Comparison of ENCODE assay signal across 7 mouse cellular contexts in genomic region chr12:117688655-117689548, GRCm38 (mm10).
DNase-seq lines count a peak whose midpoint lies in the region; ATAC-seq lines count a peak whose summit lies in the region.

No protein-coding gene starts in this region.

- WGBS in forebrain, embryonic 11.5 days = 3% methylated on average over 32 of the region's 32 CpGs
- 8% methylated on average over 32 of the region's 32 CpGs for WGBS in intestine, embryonic 14.5 days
- WGBS in limb, embryonic 11.5 days = 3% methylated on average over 32 of the region's 32 CpGs

- peak overlapping the region; percentile 32 for H3K4me3 ChIP-seq in brown adipose tissue, adult 24 weeks (ENCODE audit: insufficient read depth, low read depth, low read length)
- H3K4me3 ChIP-seq in forebrain, embryonic 11.5 days (ENCODE audit: low read depth, low read length) = peak overlapping the region; percentile 32
- peak overlapping the region; percentile 33 for H3K4me3 ChIP-seq in intestine, embryonic 14.5 days (ENCODE audit: low read depth, low read length)
- H3K4me3 ChIP-seq in limb, embryonic 11.5 days (ENCODE audit: low read depth, low read length) = peak overlapping the region; percentile 37

- no peaks in the 10 kb centered on the region; the same call in 1 of the 2 replicates for H3K4me1 ChIP-seq in brown adipose tissue, adult 24 weeks (ENCODE audit: control insufficient read depth, insufficient read depth, insufficient read length, low read length)
- peaks cover 10% of the 10 kb centered on the region; the same call in 1 of the 2 replicates for H3K4me1 ChIP-seq in forebrain, embryonic 11.5 days (replicated peaks; ENCODE audit: control insufficient read depth, insufficient read depth, low read length)
- no peaks in the 10 kb centered on the region for H3K4me1 ChIP-seq in intestine, embryonic 14.5 days (replicated peaks; ENCODE audit: control insufficient read depth, insufficient read depth, low read length)
- H3K4me1 ChIP-seq in limb, embryonic 11.5 days (ENCODE audit: control insufficient read depth, insufficient read depth, low read length) = peaks cover 6% of the 10 kb centered on the region

- no peaks in the 10 kb centered on the region for H3K27me3 ChIP-seq in forebrain, embryonic 11.5 days (ENCODE audit: control insufficient read depth, insufficient read depth, low read length)
- H3K27me3 ChIP-seq in intestine, embryonic 14.5 days (replicated peaks; ENCODE audit: control insufficient read depth, insufficient read depth, low read length) = no peaks in the 10 kb centered on the region
- no peaks in the 10 kb centered on the region for H3K27me3 ChIP-seq in limb, embryonic 11.5 days (ENCODE audit: control insufficient read depth, insufficient read depth, low read length)

- peak overlapping the region; percentile 51 for H3K4me2 ChIP-seq in forebrain, embryonic 11.5 days (ENCODE audit: low read depth, low read length, severe bottlenecking)
- H3K4me2 ChIP-seq in intestine, embryonic 14.5 days (ENCODE audit: low read length) = peak overlapping the region; percentile 78
- peak overlapping the region; percentile 69 for H3K4me2 ChIP-seq in limb, embryonic 11.5 days (ENCODE audit: low read depth, severe bottlenecking)

- H3K9me3 ChIP-seq in forebrain, embryonic 11.5 days (ENCODE audit: control insufficient read depth, low read length) = no peaks in the 10 kb centered on the region
- H3K9me3 ChIP-seq in intestine, embryonic 14.5 days (ENCODE audit: control insufficient read depth, low read length) = no peaks in the 10 kb centered on the region
- no peaks in the 10 kb centered on the region for H3K9me3 ChIP-seq in limb, embryonic 11.5 days (ENCODE audit: control insufficient read depth, low read length)

- peak; percentile 45 for DNase-seq in adrenal gland, adult 2 months
- peak; percentile 83 for DNase-seq in forebrain, embryonic 11.5 days (ENCODE audit: low spot score)
- DNase-seq in intestine, embryonic 14.5 days (ENCODE audit: low spot score) = peak; percentile 80
- peak; percentile 84 for DNase-seq in limb, embryonic 11.5 days (ENCODE audit: low spot score)
- peak; percentile 76 for DNase-seq in neural tube, embryonic 10.5 days (ENCODE audit: extremely low spot score, low spot score)

- peak overlapping the region; percentile 63 for H3K9ac ChIP-seq in forebrain, embryonic 11.5 days (ENCODE audit: low read length)
- peak overlapping the region; percentile 34 for H3K9ac ChIP-seq in intestine, embryonic 14.5 days (ENCODE audit: low read length)
- H3K9ac ChIP-seq in limb, embryonic 11.5 days (ENCODE audit: low read length) = peak overlapping the region; percentile 61

- peak; percentile 87 for ATAC-seq in forebrain, embryonic 11.5 days (replicated peaks; ENCODE audit: low FRiP score)
- peak; percentile 78 for ATAC-seq in intestine, embryonic 14.5 days (replicated peaks; ENCODE audit: low FRiP score, low TSS enrichment, low read depth)
- peak; percentile 87 for ATAC-seq in limb, embryonic 11.5 days (ENCODE audit: insufficient number of reproducible peaks, low FRiP score, low TSS enrichment, low read depth)
- ATAC-seq in monocyte, adult 5-6 weeks (replicated peaks; ENCODE audit: insufficient number of reproducible peaks, low FRiP score, low TSS enrichment, poor library complexity, severe bottlenecking) = no peak

- no peak overlapping the region for H3K27ac ChIP-seq in brown adipose tissue, adult 24 weeks (replicated peaks; ENCODE audit: low read depth, low read length)
- H3K27ac ChIP-seq in forebrain, embryonic 11.5 days (ENCODE audit: low read depth, low read length) = peak overlapping the region; percentile 70
- H3K27ac ChIP-seq in intestine, embryonic 14.5 days (ENCODE audit: low read depth) = no peak overlapping the region
- no peak overlapping the region; the same call in 1 of the 2 replicates for H3K27ac ChIP-seq in limb, embryonic 11.5 days (replicated peaks; ENCODE audit: low read depth, low read length)

- H3K36me3 ChIP-seq in forebrain, embryonic 11.5 days (ENCODE audit: control insufficient read depth, insufficient read depth, low read length) = no peaks in the 10 kb centered on the region
- no peaks in the 10 kb centered on the region for H3K36me3 ChIP-seq in intestine, embryonic 14.5 days (ENCODE audit: control insufficient read depth, insufficient read depth, low read length)
- H3K36me3 ChIP-seq in limb, embryonic 11.5 days (ENCODE audit: control insufficient read depth, insufficient read depth, low read length) = no peaks in the 10 kb centered on the region
